Mouse (Mus musculus): ENCODE results near the gene Tmem150c.

The Tmem150c gene

DNA sequence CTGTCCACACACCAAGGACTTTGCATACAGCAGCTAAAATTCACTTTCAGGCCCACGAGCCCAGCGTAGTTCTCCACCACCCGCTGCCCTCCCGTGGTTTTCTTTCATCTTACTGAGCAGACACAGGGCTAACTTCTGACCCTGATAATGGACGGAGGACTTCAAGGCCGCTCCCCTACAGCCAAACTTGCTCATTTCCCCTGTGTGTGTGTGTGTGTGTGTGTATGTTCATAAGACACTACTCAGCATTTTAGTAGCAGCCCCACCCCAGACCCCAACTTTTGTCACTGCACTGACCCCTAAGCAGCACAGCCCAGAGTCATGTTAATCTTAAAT, at the start of gene Tmem150c:
TSS of gene Tmem150c (minus strand) at position 171 of the 336 bp plus-strand sequence.
- no peak for DNase-seq

DNA sequence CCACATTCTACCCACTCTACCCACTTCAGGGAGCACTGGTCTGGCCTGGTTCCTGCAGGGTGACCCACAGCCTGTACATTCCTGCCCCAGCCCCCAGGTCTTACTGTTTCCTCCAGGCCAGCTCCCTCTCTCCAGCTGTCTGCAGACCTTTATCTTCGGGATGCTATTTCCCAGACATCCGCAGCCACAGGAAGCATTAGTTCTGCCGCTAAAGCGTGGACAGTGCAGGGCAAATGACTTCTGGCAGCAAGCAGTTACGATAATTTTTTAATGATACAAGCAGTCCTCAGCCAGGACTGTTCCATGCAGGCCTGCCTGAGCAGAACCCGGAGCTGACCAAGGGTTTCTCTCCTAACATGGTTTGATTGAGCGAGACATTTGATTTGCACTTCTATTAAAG, 49.5 kb upstream of the Tmem150c start:
- no peak for DNase-seq

GRCm38 (mm10) chr5:100206675-100207074, 47.1 kb upstream of the Tmem150c start:
- DNase-seq, result no peak

GRCm38 (mm10) chr5:100205519-100206189, 46.0 kb upstream of the Tmem150c start:
- no peak for DNase-seq

DNA sequence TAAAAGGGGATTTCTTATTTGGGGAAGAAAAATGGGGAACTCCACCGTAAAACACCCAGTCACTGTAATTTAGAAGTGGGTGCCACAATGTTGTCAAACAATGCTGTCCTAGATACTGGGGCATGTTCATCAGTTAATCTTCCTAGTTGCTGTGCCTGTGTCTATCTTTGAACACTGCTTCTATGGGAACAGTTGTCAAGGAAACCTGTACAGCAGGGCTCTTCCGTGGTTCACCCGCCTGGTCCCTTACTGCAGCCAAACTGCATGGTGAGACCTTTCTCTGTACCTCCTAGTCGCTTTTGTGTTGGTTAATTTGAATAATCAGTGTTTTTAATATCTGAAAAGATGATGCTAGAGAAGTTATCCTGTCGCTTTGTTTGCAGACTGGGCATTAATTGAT, 41.2 kb upstream of the Tmem150c start:
- no peak for DNase-seq

DNA sequence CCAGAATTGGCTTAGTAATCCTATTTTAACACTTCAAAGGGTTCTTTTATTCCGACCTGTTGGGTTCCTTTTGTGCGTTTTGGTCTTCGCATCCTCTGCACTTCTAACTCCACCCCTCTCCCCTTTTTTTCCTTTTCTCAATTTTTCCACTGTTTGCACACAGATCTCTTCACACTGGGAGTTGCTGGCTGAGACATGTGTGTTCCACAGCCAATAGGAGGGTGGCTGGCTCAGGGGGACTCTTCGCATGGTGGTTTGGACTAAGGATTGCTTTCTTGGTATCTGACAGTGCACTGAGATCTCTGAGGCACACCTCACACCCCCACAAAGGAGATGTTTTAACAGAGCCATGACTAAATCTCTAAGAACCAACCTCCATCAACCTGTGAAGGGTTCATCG, 40.7 kb upstream of the Tmem150c start:
- DNase-seq, result no peak

- DNase-seq, result no peak
Measured at GRCm38 (mm10) chr5:100199092-100199853, 39.7 kb upstream of the Tmem150c start.

DNA sequence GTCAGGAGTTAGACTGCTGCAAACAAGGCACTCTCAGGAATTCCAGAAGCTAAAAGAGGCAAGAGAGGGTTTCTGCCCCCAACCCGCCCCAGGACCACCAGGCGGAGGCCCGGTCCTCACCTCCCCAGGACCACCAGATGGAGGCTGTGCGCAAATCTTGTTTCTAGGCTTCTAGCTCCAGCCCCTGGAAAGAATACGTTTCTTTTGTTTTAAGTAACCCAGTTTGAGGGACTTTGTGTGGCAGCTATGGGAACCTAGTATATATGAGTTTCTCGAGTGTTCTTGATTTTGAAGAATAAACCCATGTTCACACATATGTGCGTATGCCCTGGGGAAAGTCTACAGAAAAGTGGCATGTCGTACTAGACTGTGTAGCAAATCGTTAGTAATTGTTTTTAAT, 37.9 kb upstream of the Tmem150c start:
- no peak for DNase-seq

- DNase-seq, result no peak
Measured at GRCm38 (mm10) chr5:100196854-100197431, 37.3 kb upstream of the Tmem150c start.

DNA sequence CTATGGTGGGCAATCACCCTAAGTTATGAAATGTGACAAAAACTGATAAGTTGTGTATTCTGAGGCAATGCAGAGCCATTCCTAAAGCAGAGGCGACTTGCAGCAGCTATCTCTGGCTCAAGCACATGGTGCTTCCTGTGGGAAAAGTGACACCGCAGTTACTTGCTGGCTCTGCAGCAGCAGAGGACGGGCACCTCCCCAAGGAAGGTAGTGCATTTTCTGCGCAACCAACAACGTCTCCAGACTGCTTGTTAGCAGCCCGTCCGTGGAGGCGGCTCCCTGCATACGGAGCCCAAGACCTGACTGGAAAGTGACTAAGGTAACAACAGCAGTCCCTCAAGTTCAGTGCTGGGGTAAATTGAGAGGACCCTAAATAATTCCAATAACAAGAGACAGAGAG, 36.8 kb upstream of the Tmem150c start:
- no peak for DNase-seq

- no peak for DNase-seq
Measured at GRCm38 (mm10) chr5:100191438-100192190, 32.0 kb upstream of the Tmem150c start.

- no peak for DNase-seq
Measured at GRCm38 (mm10) chr5:100187035-100187901, 27.7 kb upstream of the Tmem150c start.

- no peak for DNase-seq
Measured at GRCm38 (mm10) chr5:100186618-100187017, 27.0 kb upstream of the Tmem150c start.

DNA sequence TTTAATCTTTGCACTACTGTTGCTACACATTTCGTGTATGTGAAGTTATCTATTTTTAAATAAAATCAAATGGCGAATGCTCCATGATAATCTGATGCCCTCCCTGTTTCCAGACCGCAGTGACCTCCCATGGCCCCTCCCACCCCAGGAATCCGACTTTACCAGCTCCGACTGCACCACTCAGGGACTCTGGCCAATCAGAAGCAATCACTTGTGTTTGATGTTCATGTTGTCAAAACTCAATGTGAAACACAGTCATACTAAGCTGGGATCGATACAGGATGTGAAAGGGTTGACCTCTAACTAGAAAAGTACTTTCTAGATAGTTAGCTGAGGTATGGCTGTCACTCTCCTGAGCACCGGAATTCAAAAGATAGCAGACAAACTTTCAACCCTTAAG, 26.3 kb upstream of the Tmem150c start:
- no peak for DNase-seq

DNA sequence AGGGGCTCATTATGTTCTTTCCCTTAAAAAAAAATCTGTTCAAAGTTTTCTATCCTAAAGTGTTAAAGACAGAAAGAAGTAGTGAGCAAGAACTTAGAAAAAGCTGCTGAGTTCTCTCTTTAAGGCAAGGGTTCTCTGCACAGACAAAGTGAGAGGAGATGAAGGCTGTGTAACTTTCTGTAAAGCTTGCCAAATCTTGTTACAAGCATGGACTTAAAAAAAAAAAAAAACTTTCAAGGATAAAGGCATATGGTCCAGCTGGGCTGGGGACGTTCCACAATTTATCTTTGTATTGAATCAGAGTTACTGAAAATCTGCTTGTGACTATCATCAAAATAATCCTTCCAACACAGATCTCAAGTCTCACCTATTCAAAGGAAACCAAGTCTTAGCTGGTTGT, 21.4 kb upstream of the Tmem150c start:
- no peak for DNase-seq

- no peak for DNase-seq
Measured at GRCm38 (mm10) chr5:100178781-100179165, 19.2 kb upstream of the Tmem150c start.

DNA sequence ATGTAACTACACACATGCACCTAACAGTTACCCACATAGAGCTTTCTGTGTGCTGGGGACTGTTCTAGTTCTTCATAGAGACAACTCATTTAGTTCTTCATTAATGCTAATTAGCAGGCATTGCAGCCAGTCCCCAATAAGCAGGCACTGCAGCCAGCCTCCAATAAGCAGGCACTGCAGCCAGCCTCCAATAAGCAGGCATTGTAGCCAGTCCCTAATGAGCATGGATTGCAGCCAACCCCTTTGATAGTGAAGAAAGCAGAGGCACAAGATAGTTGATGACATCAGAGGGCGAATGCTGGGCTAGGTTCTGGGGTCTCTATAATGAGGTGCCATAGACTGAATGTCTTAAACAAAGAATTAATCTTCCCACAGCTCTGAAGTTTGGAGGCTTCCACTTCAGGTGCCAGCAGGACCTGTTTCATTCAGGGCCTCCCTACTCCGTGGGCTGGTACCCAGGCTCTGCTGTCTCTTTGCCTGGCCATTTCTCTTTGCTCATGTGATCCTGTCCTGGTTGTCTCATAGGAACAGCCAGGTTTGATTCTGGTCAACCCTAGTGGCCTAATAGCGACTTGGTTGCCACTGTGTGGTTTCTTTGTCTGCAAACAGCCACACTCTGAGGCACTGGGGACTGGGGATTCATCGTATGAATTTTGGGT, 18.6 kb upstream of the Tmem150c start:
- no peak for DNase-seq

- no peak for DNase-seq
Measured at GRCm38 (mm10) chr5:100177547-100177946, 17.9 kb upstream of the Tmem150c start.

- DNase-seq, result no peak
Measured at GRCm38 (mm10) chr5:100176096-100176495, 16.5 kb upstream of the Tmem150c start.

- DNase-seq, result no peak
Measured at GRCm38 (mm10) chr5:100175582-100175981, 16.0 kb upstream of the Tmem150c start.

- no peak for DNase-seq
Measured at GRCm38 (mm10) chr5:100172104-100172503, 12.5 kb upstream of the Tmem150c start.

Data from thymus, postnatal 4 days (tissue).